Mouse (Mus musculus) erythroblast, adult 5-6 weeks (primary cell): Measurements from ENCODE around the gene Plpp4. TPM values are rescaled to one million over a fixed set of nuclear protein-coding genes. Genes with fewer than 3 reads are reported as not detected.

Source experiments
- ATAC-seq: replicated peaks from 2 replicates; pipeline ENCODE4 v1.8.0; 2016; ENCODE audit warnings: moderate number of reproducible peaks, mild to moderate bottlenecking, moderate TSS enrichment, inconsistent platforms; ENCODE audit not compliant: poor library complexity, low FRiP score, severe bottlenecking
- total RNA-seq, 2 experiments: library from RNA; stranded (forward) in 1 of 2; stranded (reverse) in 1 of 2; fragments of 150-400 nt in 1 of 2; fragments of 200-764, 138-1000 nt in 1 of 2; gene quantifications; 2 replicates each; pipeline versions ENCODE4 v1.2.3 to v1.2.4; 2015 to 2017; ENCODE audit warnings: low replicate concordance in 2 of 2

The Plpp4 gene
- total RNA-seq, 2 experiments from 2014 or later: not detected

DNA sequence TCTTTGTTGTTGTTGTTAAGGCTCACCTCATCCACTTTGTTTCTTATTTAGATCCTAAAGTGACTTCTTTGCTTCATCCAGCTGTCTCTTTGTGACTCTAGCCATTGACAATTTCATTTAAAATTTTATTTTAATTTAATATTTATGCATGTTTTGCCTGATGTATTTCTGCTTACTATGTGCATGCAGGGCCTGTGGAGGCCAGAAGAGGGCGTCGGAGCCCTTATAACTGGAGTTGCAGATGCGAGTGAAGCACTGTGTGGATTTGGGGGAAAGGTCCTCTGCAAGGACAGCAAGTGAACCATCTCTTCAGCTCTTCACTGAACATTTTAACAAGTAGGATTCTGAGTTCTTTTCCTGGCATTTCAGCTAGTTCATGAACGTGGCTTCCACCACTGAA, 172.0 kb downstream of the Plpp4 start:
- no peak for ATAC-seq

DNA sequence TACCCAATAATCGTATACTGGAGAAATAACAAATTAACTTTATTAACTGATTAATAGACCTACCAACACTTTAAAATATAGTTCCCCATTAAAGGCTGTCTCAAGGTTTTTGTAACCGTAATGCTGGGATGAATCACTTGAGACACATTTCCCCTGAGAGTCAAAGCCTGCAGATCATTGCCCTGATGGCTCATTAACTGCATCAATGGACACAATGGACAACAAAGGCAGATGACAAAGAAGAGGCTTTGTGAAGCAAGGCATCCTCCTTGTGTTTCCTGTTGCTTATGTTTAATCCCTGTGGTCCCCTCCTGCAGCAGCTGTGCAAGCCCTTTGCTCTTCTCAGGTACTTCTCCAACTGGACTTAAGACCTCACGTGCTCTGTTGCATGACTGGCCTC, 173.1 kb downstream of the Plpp4 start:
- ATAC-seq: no peak
